Mouse (Mus musculus): ENCODE data around the gene Banp.

Banp gene

GRCm38 (mm10) chr8:121980792-121981519 is 31.4 kb downstream of the Banp start:
- DNase-seq (ENCODE audit: low spot score): no peak

GRCm38 (mm10) chr8:121981520-121981895 is 32.0 kb downstream of the Banp start:
- DNase-seq (ENCODE audit: low spot score): no peak

- DNase-seq (ENCODE audit: low spot score): no peak
These were observed 36.1 kb downstream of the Banp start for GRCm38 (mm10) chr8:121985673-121986072.

- DNase-seq (ENCODE audit: low spot score): no peak
These were observed 38.3 kb downstream of the Banp start for GRCm38 (mm10) chr8:121987892-121988291.

- no peak for DNase-seq (ENCODE audit: low spot score)
These were observed 41.1 kb downstream of the Banp start for GRCm38 (mm10) chr8:121990506-121991255.

- DNase-seq (ENCODE audit: low spot score): no peak
These were observed 42.1 kb downstream of the Banp start for GRCm38 (mm10) chr8:121991611-121992010.

- DNase-seq (ENCODE audit: low spot score): no peak
These were observed 43.4 kb downstream of the Banp start for GRCm38 (mm10) chr8:121992911-121993310.

GRCm38 (mm10) chr8:121995112-121995511 is 45.6 kb downstream of the Banp start:
- DNase-seq (ENCODE audit: low spot score): no peak

GRCm38 (mm10) chr8:121995895-121996294 is 46.3 kb downstream of the Banp start:
- DNase-seq (ENCODE audit: low spot score): no peak

GRCm38 (mm10) chr8:121998631-121999030 is 49.1 kb downstream of the Banp start:
- DNase-seq (ENCODE audit: low spot score): no peak

GRCm38 (mm10) chr8:121999211-121999610 is 49.7 kb downstream of the Banp start:
- DNase-seq (ENCODE audit: low spot score): no peak

- DNase-seq (ENCODE audit: low spot score): no peak
These were observed 52.0 kb downstream of the Banp start for GRCm38 (mm10) chr8:122001339-122002115.

- DNase-seq (ENCODE audit: low spot score): no peak
These were observed 54.1 kb downstream of the Banp start for GRCm38 (mm10) chr8:122003646-122004045.

- DNase-seq (ENCODE audit: low spot score): no peak
These were observed 54.6 kb downstream of the Banp start for GRCm38 (mm10) chr8:122004131-122004530.

- DNase-seq (ENCODE audit: low spot score): no peak
These were observed 56.1 kb downstream of the Banp start for GRCm38 (mm10) chr8:122005422-122006204.

GRCm38 (mm10) chr8:122006688-122007484 is 57.3 kb downstream of the Banp start:
- no peak for DNase-seq (ENCODE audit: low spot score)

- no peak for DNase-seq (ENCODE audit: low spot score)
These were observed 58.8 kb downstream of the Banp start for GRCm38 (mm10) chr8:122008395-122008794.

GRCm38 (mm10) chr8:122010638-122011037 is 61.1 kb downstream of the Banp start:
- no peak for DNase-seq (ENCODE audit: low spot score)

- no peak for DNase-seq (ENCODE audit: low spot score)
These were observed 61.6 kb downstream of the Banp start for GRCm38 (mm10) chr8:122011066-122011588.

GRCm38 (mm10) chr8:122014606-122015005 is 65.1 kb downstream of the Banp start:
- DNase-seq (ENCODE audit: low spot score): no peak
